Comparison of ENCODE assay signal across 14 mouse cellular contexts in genomic region chr14:118080606-118081005, GRCm38 (mm10). TPM values are rescaled to one million over a fixed set of nuclear protein-coding genes. Genes with fewer than 3 reads are reported as not detected.
DNase-seq lines count a peak whose midpoint lies in the region; ATAC-seq lines count a peak whose summit lies in the region.
"Had no signal": no experiment of that assay in that cellular context is flagged by ENCODE, and none has a peak within 500 bp of the region (broad histone marks: within the 10 kb centered on the region; RNA-seq: fewer than 3 reads in every experiment).

No protein-coding gene starts in this region.

- no peaks in the 10 kb centered on the region for H3K9me3 ChIP-seq in forebrain, embryonic 14.5 days (replicated peaks; ENCODE audit: control insufficient read depth, low read length)
- no peaks in the 10 kb centered on the region for H3K9me3 ChIP-seq in forebrain, embryonic 15.5 days
- no peaks in the 10 kb centered on the region for H3K9me3 ChIP-seq in kidney, embryonic 15.5 days (replicated peaks)
- no peaks in the 10 kb centered on the region for H3K9me3 ChIP-seq in kidney, embryonic 14.5 days (ENCODE audit: control insufficient read depth, low read length)
- H3K9me3 ChIP-seq: G1E had no signal

- no peak overlapping the region for H3K27ac ChIP-seq in forebrain, embryonic 14.5 days (ENCODE audit: low read depth, low read length)
- no peak overlapping the region for H3K27ac ChIP-seq in forebrain, embryonic 15.5 days (replicated peaks)
- H3K27ac ChIP-seq in kidney, embryonic 15.5 days: no peak overlapping the region
- H3K27ac ChIP-seq in kidney, embryonic 14.5 days (ENCODE audit: low read depth, low read length): no peak overlapping the region

- 8% methylated on average over 11 of the region's 11 CpGs for WGBS in forebrain, embryonic 14.5 days
- WGBS in forebrain, embryonic 15.5 days: 7% methylated on average over 11 of the region's 11 CpGs
- WGBS in kidney, embryonic 15.5 days: 32% methylated on average over 11 of the region's 11 CpGs
- 32% methylated on average over 11 of the region's 11 CpGs for WGBS in kidney, embryonic 14.5 days

- no peak overlapping the region for H3K4me3 ChIP-seq in forebrain, embryonic 14.5 days (ENCODE audit: low read depth, low read length)
- H3K4me3 ChIP-seq in forebrain, embryonic 15.5 days: no peak overlapping the region
- no peak overlapping the region for H3K4me3 ChIP-seq in kidney, embryonic 15.5 days (replicated peaks)
- no peak overlapping the region for H3K4me3 ChIP-seq in kidney, embryonic 14.5 days (ENCODE audit: low read length)

- H3K27me3 ChIP-seq in forebrain, embryonic 14.5 days (replicated peaks; ENCODE audit: control insufficient read depth, insufficient read depth, low read length): no peaks in the 10 kb centered on the region
- H3K27me3 ChIP-seq in forebrain, embryonic 15.5 days: no peaks in the 10 kb centered on the region
- H3K27me3 ChIP-seq in kidney, embryonic 15.5 days: no peaks in the 10 kb centered on the region
- H3K27me3 ChIP-seq in kidney, embryonic 14.5 days (ENCODE audit: control insufficient read depth, insufficient read depth, low read length): no peaks in the 10 kb centered on the region

- no peak overlapping the region for H3K4me2 ChIP-seq in forebrain, embryonic 14.5 days (ENCODE audit: low read length)
- no peak overlapping the region for H3K4me2 ChIP-seq in forebrain, embryonic 15.5 days (replicated peaks)
- H3K4me2 ChIP-seq in kidney, embryonic 15.5 days: peak overlapping the region; percentile 9; the same call in 1 of the 2 replicates
- no peak overlapping the region for H3K4me2 ChIP-seq in kidney, embryonic 14.5 days (replicated peaks; ENCODE audit: low read depth, low read length)

- no peaks in the 10 kb centered on the region; the same call in 1 of the 2 replicates for H3K4me1 ChIP-seq in forebrain, embryonic 14.5 days (ENCODE audit: control insufficient read depth, insufficient read depth, low read length)
- 0 out of 2 replicates have a peak, but pooled peaks cover 4% of the 10 kb centered on the region for H3K4me1 ChIP-seq in forebrain, embryonic 15.5 days
- 0 out of 2 replicates have a peak, but pooled peaks cover 5% of the 10 kb centered on the region for H3K4me1 ChIP-seq in kidney, embryonic 15.5 days
- no peaks in the 10 kb centered on the region for H3K4me1 ChIP-seq in kidney, embryonic 14.5 days (ENCODE audit: control insufficient read depth, insufficient read depth, low read length)

- H3K36me3 ChIP-seq in forebrain, embryonic 14.5 days (ENCODE audit: control insufficient read depth, insufficient read depth, low read length): no peaks in the 10 kb centered on the region
- no peaks in the 10 kb centered on the region for H3K36me3 ChIP-seq in forebrain, embryonic 15.5 days
- no peaks in the 10 kb centered on the region for H3K36me3 ChIP-seq in kidney, embryonic 15.5 days
- no peaks in the 10 kb centered on the region for H3K36me3 ChIP-seq in kidney, embryonic 14.5 days (ENCODE audit: control insufficient read depth, insufficient read depth, low read length)
- H3K36me3 ChIP-seq: G1E had no signal

- no peak for ATAC-seq in forebrain, embryonic 14.5 days
- no peak for ATAC-seq in forebrain, embryonic 15.5 days (replicated peaks)
- no peak for ATAC-seq in kidney, embryonic 15.5 days (replicated peaks; ENCODE audit: low FRiP score)
- ATAC-seq in kidney, embryonic 14.5 days (ENCODE audit: low FRiP score, low TSS enrichment): no peak

- H3K9ac ChIP-seq in forebrain, embryonic 14.5 days (ENCODE audit: low read length): no peak overlapping the region
- no peak overlapping the region for H3K9ac ChIP-seq in forebrain, embryonic 15.5 days (replicated peaks)
- H3K9ac ChIP-seq in kidney, embryonic 15.5 days: no peak overlapping the region
- no peak overlapping the region for H3K9ac ChIP-seq in kidney, embryonic 14.5 days (ENCODE audit: low read depth, low read length)

- peak; percentile 22 for DNase-seq in forebrain, embryonic 14.5 days (ENCODE audit: low spot score)
- DNase-seq in embryo, embryonic 10.5 days (ENCODE audit: low spot score): peak; percentile 40
- peak; percentile 54 for DNase-seq in mesoderm, embryonic 11.5 days (ENCODE audit: low read depth, low spot score)
- no peak for DNase-seq in gastrocnemius, postnatal 10 days
- DNase-seq in adrenal gland, adult 18-20 months (ENCODE audit: low spot score in 2 of 2): no peak
- DNase-seq: B cell, adult 2 months; cerebellum, adult 8-10 months; kidney, postnatal 36 days; lung, postnatal 4 days; thymus, postnatal 14 days had no signal

RNA-seq across cellular contexts. Expression of gene Dct, which starts 28.6 kb away (rescaled TPM):
- polyA plus RNA-seq in forebrain, embryonic 14.5 days (2014; fragmentation: Nextera tagmentation; extraction: Ambion mirVana): 7.9 and 8.7 TPM in 2 replicates
- 7.2 and 7.3 TPM in 2 replicates for polyA plus RNA-seq in forebrain, embryonic 15.5 days (2015; fragmentation: Nextera tagmentation; extraction: Ambion mirVana)
- 0.95 and 1.8 TPM in 2 replicates for polyA plus RNA-seq in kidney, embryonic 15.5 days (2015; fragmentation: Nextera tagmentation; extraction: Ambion mirVana)
- polyA plus RNA-seq in kidney, embryonic 14.5 days (2014; fragmentation: Nextera tagmentation; extraction: Ambion mirVana): 1.4 and 1.8 TPM in 2 replicates
- total RNA-seq in gastrocnemius, postnatal 10 days (2021): 1 to 10 TPM; 1.3 to 2.0 TPM
- under 1 TPM in 1 of 2 experiments, not detected in 1; 0.27 TPM for total RNA-seq in adrenal gland, adult 18-20 months (2021)
- polyA plus RNA-seq: G1E had no signal

RNA-seq across cellular contexts. Expression of gene Tgds, which starts 51.9 kb away (rescaled TPM):
- polyA plus RNA-seq in forebrain, embryonic 14.5 days (2014; fragmentation: Nextera tagmentation; extraction: Ambion mirVana): 24.4 and 25.8 TPM in 2 replicates
- polyA plus RNA-seq in forebrain, embryonic 15.5 days (2015; fragmentation: Nextera tagmentation; extraction: Ambion mirVana): 21.4 and 23.4 TPM in 2 replicates
- polyA plus RNA-seq in kidney, embryonic 15.5 days (2015; fragmentation: Nextera tagmentation; extraction: Ambion mirVana): 36.7 and 38.1 TPM in 2 replicates
- polyA plus RNA-seq in kidney, embryonic 14.5 days (2014; fragmentation: Nextera tagmentation; extraction: Ambion mirVana): 33.0 and 35.3 TPM in 2 replicates
- 10 to 100 TPM in 1 of 2 experiments, 1 to 10 TPM in 1; 9.7 to 12.6 TPM for total RNA-seq in gastrocnemius, postnatal 10 days (2021)
- 10 to 100 TPM; 13.9 TPM for total RNA-seq in adrenal gland, adult 18-20 months (2021)

RNA-seq across cellular contexts. Expression of gene Gpr180, which starts 56.4 kb away (rescaled TPM):
- 30.0 and 33.0 TPM in 2 replicates for polyA plus RNA-seq in forebrain, embryonic 14.5 days (2014; fragmentation: Nextera tagmentation; extraction: Ambion mirVana)
- polyA plus RNA-seq in forebrain, embryonic 15.5 days (2015; fragmentation: Nextera tagmentation; extraction: Ambion mirVana): 29.0 and 29.1 TPM in 2 replicates
- polyA plus RNA-seq in kidney, embryonic 15.5 days (2015; fragmentation: Nextera tagmentation; extraction: Ambion mirVana): 54.6 and 58.6 TPM in 2 replicates
- polyA plus RNA-seq in kidney, embryonic 14.5 days (2014; fragmentation: Nextera tagmentation; extraction: Ambion mirVana): 41.3 and 55.5 TPM in 2 replicates
- 10 to 100 TPM; 33.2 TPM for total RNA-seq in gastrocnemius, postnatal 10 days (2021)
- total RNA-seq in adrenal gland, adult 18-20 months (2021): 10 to 100 TPM; 21.1 to 27.3 TPM

Comparison
In these comparisons a context has a peak if more than half of its experiments do, and no peak if none do; other contexts are left out.
1. DNase-seq: peak in forebrain, embryonic 14.5 days (single experiment), embryo, embryonic 10.5 days (single experiment) and mesoderm, embryonic 11.5 days (single experiment); none in gastrocnemius, postnatal 10 days (single experiment) and adrenal gland, adult 18-20 months (0 of 2).